Mouse (Mus musculus) bone marrow, adult 2 months (tissue): Measurements from ENCODE around the gene Fes.

ENCODE experiments used
- CTCF ChIP-seq: fragments of 200-500 bp; IDR thresholded peaks from 2 replicates; pipeline ENCODE4 v1.5.1; 2011; ENCODE audit warnings: low read length, control low read depth; ENCODE audit not compliant: control insufficient read depth, insufficient read depth
- POLR2A ChIP-seq: fragments of 200-500 bp; IDR thresholded peaks from 2 replicates; pipeline ENCODE4 v1.6.1; 2011; ENCODE audit warnings: low read depth, mild to moderate bottlenecking, control low read depth, low read length, borderline replicate concordance; ENCODE audit not compliant: control insufficient read depth

DNA sequence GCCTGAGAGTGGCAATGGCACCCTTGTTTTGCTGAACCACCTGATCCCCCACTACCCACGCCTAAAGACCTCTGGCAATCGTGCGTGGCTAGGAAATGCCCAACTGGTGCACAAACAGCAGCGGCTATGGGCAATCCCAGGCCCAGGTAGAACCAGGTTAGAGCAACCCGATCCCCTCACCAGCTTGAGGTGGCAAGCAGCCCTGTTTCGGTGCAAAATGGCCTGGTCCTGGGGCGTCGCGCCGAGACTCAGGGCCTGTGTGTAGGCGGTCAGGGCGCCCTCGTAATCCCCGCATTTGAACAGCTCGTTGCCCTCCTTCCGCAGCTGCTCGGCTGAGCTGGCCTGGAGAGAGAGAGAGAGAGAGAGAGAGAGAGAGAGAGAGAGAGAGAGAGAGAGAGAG is 48.4 kb downstream of the Fes start:
- TF ChIP-seq POLR2A (no peak), CTCF (no peak)
